Mouse (Mus musculus) liver, adult 2 months (tissue): ENCODE measurements around the gene Ildr1.

ENCODE experiments used
- CTCF ChIP-seq: fragments of 200-500 bp; IDR thresholded peaks from 2 replicates; pipeline ENCODE4 v1.5.1; 2011; ENCODE audit warnings: low read depth, low read length, control low read depth
- POLR2A ChIP-seq: fragments of 200-500 bp; IDR thresholded peaks from 2 replicates; pipeline ENCODE4 v1.6.1; 2011; ENCODE audit warnings: low read length, control low read depth; ENCODE audit not compliant: insufficient read depth; ENCODE audit errors: extremely low read depth

- no peak for TF ChIP-seq CTCF
- no peak for TF ChIP-seq POLR2A
Observed at GRCm38 (mm10) chr16:36720194-36721055, 26.6 kb downstream of the Ildr1 start.
